Mouse (Mus musculus) G1E (cell line): ENCODE data around the gene Lyar.

Experiments used
- CTCF ChIP-seq: IDR thresholded peaks from 2 replicates; pipeline ENCODE4 v1.5.1; 2012; ENCODE audit warnings: low read depth, low read length, inconsistent platforms, mixed read lengths
- GATA1 ChIP-seq: IDR thresholded peaks from 2 replicates; pipeline ENCODE4 v1.6.1; 2012; ENCODE audit warnings: borderline replicate concordance, low read length, inconsistent platforms, mixed read lengths

DNA sequence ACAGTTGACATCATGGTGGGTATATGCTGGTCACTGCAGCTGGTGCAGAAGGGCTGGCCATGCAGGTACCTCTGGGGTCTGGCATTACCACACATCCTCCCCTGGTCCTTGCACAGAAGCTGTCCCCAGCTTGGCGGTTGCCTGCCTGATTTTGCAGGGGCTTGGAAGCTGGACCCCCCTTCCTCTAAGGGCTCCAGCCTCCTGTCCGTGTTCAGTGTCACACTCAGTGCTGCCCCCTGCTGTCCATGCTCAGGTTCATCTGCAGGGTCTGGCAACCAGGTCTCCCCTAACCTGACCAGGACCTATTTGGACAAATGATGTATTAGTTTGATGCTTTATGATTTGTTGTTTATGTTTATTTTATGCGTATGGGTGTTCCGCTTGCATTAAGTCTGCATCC, 15.2 kb downstream of the Lyar start:
- TF ChIP-seq GATA1 (no peak), CTCF (peak; percentile 57)
